Mouse (Mus musculus) CH12.LX (cell line): ENCODE measurements at regions not wholly inside any gene's neighbourhood (a gene's known extent, or its start where the extent isn't known, plus 50 kb on each side); places are given as distances from the start of the nearest gene placed in this dataset.

Experiments
- CTCF ChIP-seq, 2 experiments: IDR thresholded peaks in 1 of 2; conservative IDR thresholded peaks in 1 of 2; 2 replicates each; pipeline ENCODE4 v1.5.1; 2011 to 2012; ENCODE audit warnings: low read depth in 2 of 2, low read length in 2 of 2, improper control_type of control experiment in 1 of 2, inconsistent platforms in 1 of 2, mild to moderate bottlenecking in 1 of 2, moderate library complexity in 1 of 2
- EP300 ChIP-seq: IDR thresholded peaks from 2 replicates; pipeline ENCODE4 v1.6.1; 2011; ENCODE audit warnings: low read length, improper control_type of control experiment
- JUN ChIP-seq: IDR thresholded peaks from 2 replicates; pipeline ENCODE4 v1.6.1; 2011; ENCODE audit warnings: low read depth, mild to moderate bottlenecking, low read length, improper control_type of control experiment, moderate library complexity; ENCODE audit not compliant: insufficient read depth
- JUND ChIP-seq: conservative IDR thresholded peaks from 2 replicates; pipeline ENCODE4 v1.6.1; 2011; ENCODE audit warnings: low read depth, low read length, improper control_type of control experiment
- MAFK ChIP-seq: IDR thresholded peaks from 2 replicates; pipeline ENCODE4 v1.6.1; 2011; ENCODE audit warnings: low read length, improper control_type of control experiment; ENCODE audit not compliant: insufficient replicate concordance
- MEF2A ChIP-seq: IDR thresholded peaks from 2 replicates; pipeline ENCODE4 v1.6.1; 2014; ENCODE audit warnings: low read depth, mild to moderate bottlenecking, inconsistent platforms, low read length, improper control_type of control experiment, borderline replicate concordance
- POLR2A ChIP-seq: IDR thresholded peaks from 2 replicates; pipeline ENCODE4 v1.6.1; 2011; ENCODE audit warnings: low read depth, mild to moderate bottlenecking, improper control_type of control experiment, low read length
- RAD21 ChIP-seq: IDR thresholded peaks from 2 replicates; pipeline ENCODE4 v1.6.1; 2011; ENCODE audit warnings: low read depth, mild to moderate bottlenecking, low read length, improper control_type of control experiment, moderate library complexity
- RCOR1 ChIP-seq: conservative IDR thresholded peaks from 2 replicates; pipeline ENCODE4 v1.6.1; 2012; ENCODE audit warnings: low read depth, mild to moderate bottlenecking, inconsistent platforms, low read length, improper control_type of control experiment
- UBTF ChIP-seq: IDR thresholded peaks from 2 replicates; pipeline ENCODE4 v1.6.1; 2012; ENCODE audit warnings: low read depth, mild to moderate bottlenecking, inconsistent platforms, low read length, improper control_type of control experiment, moderate library complexity

DNA sequence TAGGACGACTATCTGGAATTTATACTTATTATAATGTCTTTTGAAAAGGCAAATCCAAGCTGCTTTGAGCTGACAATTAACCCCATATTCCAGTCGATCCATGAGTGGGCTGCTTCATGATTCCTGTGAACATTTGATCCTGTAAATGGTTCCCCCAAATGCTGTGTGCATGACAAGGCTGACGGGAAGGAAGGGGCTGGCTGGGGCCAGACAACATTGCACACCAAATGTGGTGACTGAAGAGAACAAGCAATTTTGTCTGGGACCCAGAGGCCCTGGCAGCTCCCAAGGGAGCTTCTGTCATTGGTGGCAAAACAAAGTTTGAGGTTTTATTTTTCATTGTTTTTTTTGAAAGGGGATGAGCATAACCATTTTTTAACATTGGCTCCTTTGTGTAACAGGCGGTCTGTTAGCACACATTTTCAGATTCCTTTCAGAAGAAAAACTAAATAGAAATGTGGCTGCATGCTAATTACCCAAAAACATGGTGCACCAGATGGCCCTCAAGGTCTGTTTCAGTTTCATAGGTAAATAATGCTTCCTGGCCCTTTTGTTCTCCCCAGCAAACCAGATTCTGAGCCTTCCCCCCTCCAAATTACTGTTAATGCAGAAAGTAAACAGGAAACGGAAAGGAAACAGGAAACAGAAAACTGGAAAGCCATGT lies 348.6 kb upstream of the Cd180 start:
- TF ChIP-seq UBTF (no peak), CTCF (conservative IDR thresholded peaks at IDR 0.05 in 1 of 2, IDR thresholded peaks at IDR 0.05 in 1 of 2; ENCODE audit: low read depth in 2 of 2, low read length in 2 of 2) (no peak), EP300 (no peak), POLR2A (no peak), MAFK (no peak), MEF2A (no peak), RCOR1 (no peak), JUN (no peak), JUND (no peak), RAD21 (no peak)
